Mouse (Mus musculus) thymus, adult 2 months (tissue): Measurements from ENCODE around the gene Stxbp3. TPM values are rescaled to one million over a fixed set of nuclear protein-coding genes. Genes with fewer than 3 reads are reported as not detected.

Experiments
- DNase-seq: peaks from one replicate; pipeline ENCODE4 v3.0.0; 2021
- H3K27ac ChIP-seq: fragments of 200-500 bp; 2 replicates; pipeline ENCODE4 v1.5.1; 2012; ENCODE audit warnings: low read length, control low read depth; ENCODE audit not compliant: control insufficient read depth, insufficient read depth
- H3K27me3 ChIP-seq: fragments of 200-500 bp; 2 replicates; pipeline ENCODE4 v1.6.1; 2012; ENCODE audit warnings: mild to moderate bottlenecking, low read length, moderate library complexity, mixed read lengths; ENCODE audit not compliant: control insufficient read depth, insufficient read depth
- H3K36me3 ChIP-seq: fragments of 200-500 bp; 2 replicates; pipeline ENCODE4 v1.6.1; 2012; ENCODE audit warnings: mild to moderate bottlenecking, low read length, moderate library complexity; ENCODE audit not compliant: control insufficient read depth, insufficient read depth
- H3K4me1 ChIP-seq: fragments of 200-500 bp; replicated peaks from 2 replicates; pipeline ENCODE4 v1.6.1; 2012; ENCODE audit warnings: low read length; ENCODE audit not compliant: control insufficient read depth, insufficient read depth
- H3K4me3 ChIP-seq: fragments of 200-500 bp; 2 replicates; pipeline ENCODE4 v1.5.1; 2012; ENCODE audit warnings: mild to moderate bottlenecking, low read length, control low read depth, moderate library complexity; ENCODE audit not compliant: control insufficient read depth, insufficient read depth
- CTCF ChIP-seq: fragments of 200-500 bp; IDR thresholded peaks from 2 replicates; pipeline ENCODE4 v1.5.1; 2012; ENCODE audit warnings: mild to moderate bottlenecking, control low read depth, low read length, moderate library complexity, borderline replicate concordance; ENCODE audit not compliant: control insufficient read depth, poor library complexity, insufficient read depth; ENCODE audit errors: extremely low read depth
- POLR2A ChIP-seq: fragments of 200-500 bp; IDR thresholded peaks from 2 replicates; pipeline ENCODE4 v1.6.1; 2012; ENCODE audit warnings: mild to moderate bottlenecking, low read length, control low read depth, moderate library complexity; ENCODE audit not compliant: control insufficient read depth, poor library complexity, insufficient read depth; ENCODE audit errors: extremely low read depth
- WGBS: fragments of 180-500 bp; shearing (Covaris S2); methylation state at CpG from one replicate; pipeline ENCODE4 v1.1.7; 2018; 5-methylcytosine and 5-hydroxymethylcytosine counted together
- polyA plus RNA-seq: library from polyadenylated mRNA; depleted of rRNA; stranded (reverse); fragments of >200 nt; gene quantifications from 2 replicates; pipeline ENCODE4 v1.2.3, GENCODE M21; 2012

Gene Stxbp3
- polyA plus RNA-seq, 1 experiment: 13.2 TPM

DNA sequence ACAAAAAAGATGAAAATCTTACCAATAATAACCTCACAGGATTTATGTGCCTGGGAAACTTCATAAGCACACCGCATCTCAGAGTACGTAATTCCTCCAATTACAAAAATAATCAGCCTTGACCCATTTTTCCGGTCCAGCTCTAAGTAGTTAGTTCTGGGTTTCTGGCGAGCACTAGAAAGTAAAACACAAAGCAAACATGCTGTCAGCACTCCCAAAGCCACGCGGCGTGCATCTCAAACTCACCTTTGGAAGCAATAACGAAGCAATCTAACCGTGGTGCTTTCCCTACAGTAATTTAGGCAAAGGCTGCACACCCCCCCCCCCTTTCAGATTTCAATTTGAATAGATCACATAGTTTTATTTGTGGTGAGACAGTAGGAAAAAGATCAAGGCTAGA is 45.5 kb downstream of the Stxbp3 start:
- TF ChIP-seq POLR2A (no peak), CTCF (no peak)
- DNase-seq: no peak
- H3K27me3 ChIP-seq: no peaks in the 10 kb centered on the region
- H3K4me3 ChIP-seq: no peak overlapping the region
- no peak overlapping the region for H3K27ac ChIP-seq
- 0 out of 2 replicates have a peak, but pooled peaks cover 3% of the 10 kb centered on the region for H3K4me1 ChIP-seq
- peaks cover 40% of the 10 kb centered on the region for H3K36me3 ChIP-seq
- WGBS: 95% methylated on average over 9 of the region's 9 CpGs

- Histone ChIP-seq H3K4me3 (no peak overlapping the region), H3K27me3 (no peaks in the 10 kb centered on the region), H3K27ac (no peak overlapping the region), H3K36me3 (peaks cover 24% of the 10 kb centered on the region), H3K4me1 (0 out of 2 replicates have a peak, but pooled peaks cover 3% of the 10 kb centered on the region)
- DNase-seq: no peak
- TF ChIP-seq CTCF: no peak
- no peak for TF ChIP-seq POLR2A
Measured at GRCm38 (mm10) chr3:108792420-108792819, 47.9 kb downstream of the Stxbp3 start.

GRCm38 (mm10) chr3:108791054-108791706 is 49.1 kb downstream of the Stxbp3 start:
- no peak for DNase-seq

DNA sequence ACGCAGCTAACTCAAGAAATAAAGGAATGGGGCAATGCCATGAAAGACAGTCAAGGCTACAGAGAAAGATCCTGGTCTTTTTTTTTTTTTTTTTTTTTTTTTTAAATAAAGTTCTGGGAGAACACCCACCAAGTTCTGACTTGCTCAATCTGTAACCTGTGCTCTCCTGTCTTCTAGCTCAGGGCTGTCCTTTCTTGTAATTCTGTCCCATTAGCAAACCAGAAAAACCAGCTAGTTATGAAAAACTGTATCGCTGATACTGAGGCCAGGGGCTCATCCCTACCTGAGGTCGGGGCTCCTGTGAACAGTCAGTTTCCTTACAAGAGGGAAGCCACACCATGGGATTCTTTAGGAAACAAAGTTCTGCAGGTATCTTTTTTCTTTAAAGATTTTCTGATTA is 49.8 kb downstream of the Stxbp3 start:
- Histone ChIP-seq H3K27me3 (no peaks in the 10 kb centered on the region), H3K36me3 (peaks cover 21% of the 10 kb centered on the region), H3K27ac (no peak overlapping the region), H3K4me1 (no peaks in the 10 kb centered on the region), H3K4me3 (no peak overlapping the region)
- DNase-seq: no peak
- TF ChIP-seq POLR2A: no peak
- TF ChIP-seq CTCF: no peak
- 89% methylated on average over 3 of the region's 3 CpGs for WGBS

More at GRCm38 (mm10) chr3:108791054-108791706, 49.1 kb downstream of the Stxbp3 start:
- WGBS: 92% methylated on average over 7 of the region's 7 CpGs
- H3K36me3 ChIP-seq: peaks cover 22% of the 10 kb centered on the region
- H3K27me3 ChIP-seq: no peaks in the 10 kb centered on the region
- no peak overlapping the region for H3K27ac ChIP-seq
- H3K4me3 ChIP-seq: no peak overlapping the region
- H3K4me1 ChIP-seq: no peaks in the 10 kb centered on the region
- TF ChIP-seq POLR2A (no peak), CTCF (no peak)

DNA sequence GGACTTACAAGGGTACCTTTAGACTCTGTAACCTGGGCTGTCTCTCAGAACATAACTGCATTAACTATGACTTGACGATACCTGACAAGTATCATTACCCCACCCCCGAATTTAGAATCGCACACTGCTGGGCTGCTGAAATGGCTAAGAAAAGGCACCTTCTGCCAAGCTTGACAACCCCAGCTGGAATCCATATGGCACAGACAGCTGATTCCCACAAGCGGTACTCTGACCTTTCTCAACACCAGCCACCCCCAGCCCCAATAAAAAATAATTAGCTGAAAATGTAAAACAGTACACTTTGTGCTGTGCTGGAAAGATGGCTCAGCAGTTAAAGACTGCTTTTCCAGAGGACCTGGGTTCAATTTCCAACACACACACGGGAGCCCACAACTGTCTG is 51.0 kb downstream of the Stxbp3 start:
- no peak for DNase-seq
- Histone ChIP-seq H3K36me3 (peaks cover 14% of the 10 kb centered on the region), H3K4me1 (no peaks in the 10 kb centered on the region), H3K27ac (no peak overlapping the region), H3K4me3 (no peak overlapping the region), H3K27me3 (no peaks in the 10 kb centered on the region)
- WGBS: 95% methylated on average over 5 of the region's 5 CpGs
- no peak for TF ChIP-seq POLR2A
- TF ChIP-seq CTCF: no peak

- Histone ChIP-seq H3K27ac (no peak overlapping the region), H3K27me3 (no peaks in the 10 kb centered on the region), H3K4me1 (no peaks in the 10 kb centered on the region), H3K4me3 (no peak overlapping the region), H3K36me3 (peaks cover 8% of the 10 kb centered on the region)
- TF ChIP-seq POLR2A (no peak), CTCF (no peak)
- 92% methylated on average over 4 of the region's 4 CpGs for WGBS
- no peak for DNase-seq
Measured at GRCm38 (mm10) chr3:108788455-108788794, 51.9 kb downstream of the Stxbp3 start.
